Mouse (Mus musculus) urinary bladder, postnatal 4 days (tissue): ENCODE results near the gene Mtrf1.
"Not testable (repeated sequence)": the region's sequence is repeated elsewhere in the genome, so short reads cannot be mapped to it uniquely, and the experiment has no call there.

Source experiments
- DNase-seq, 2 experiments: peaks; one replicate each; pipeline ENCODE4 v3.0.0; 2021 to 2022; ENCODE audit warnings: low spot score in 2 of 2

Gene Mtrf1

DNA sequence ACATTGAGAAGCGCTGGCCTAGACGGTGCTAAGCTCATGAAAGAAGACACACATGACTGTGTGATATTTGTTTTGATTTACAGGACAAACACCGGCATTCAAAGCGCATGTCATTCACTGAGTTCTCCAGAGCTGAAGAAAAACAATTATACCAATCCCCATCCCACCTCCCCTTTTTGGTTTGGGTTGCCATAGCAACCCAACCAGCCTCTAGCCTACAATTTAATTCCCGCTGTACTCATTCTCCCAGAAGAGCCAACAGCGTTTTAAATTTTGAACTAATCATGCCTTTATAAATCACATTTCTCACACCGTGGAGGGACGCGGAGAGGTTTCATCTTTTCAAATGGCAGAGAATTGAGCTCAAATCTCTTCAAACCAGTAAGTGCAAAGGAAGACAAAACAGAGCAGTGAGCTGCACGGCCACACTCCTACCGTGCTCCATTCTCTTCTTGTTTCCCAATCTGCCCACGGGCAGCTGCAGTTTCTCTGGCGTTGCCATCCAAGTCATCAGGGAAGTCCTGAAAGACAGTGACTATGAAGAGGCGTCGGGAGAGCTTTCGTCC lies 47.6 kb downstream of the Mtrf1 start:
- DNase-seq: no peak

GRCm38 (mm10) chr14:79451681-79452590 lies 54.4 kb downstream of the Mtrf1 start, which contains the start of gene Kbtbd6:
TSS of gene Kbtbd6 (plus strand) at chr14:79451835.
- peak; percentile 66 to 71 for DNase-seq

DNA sequence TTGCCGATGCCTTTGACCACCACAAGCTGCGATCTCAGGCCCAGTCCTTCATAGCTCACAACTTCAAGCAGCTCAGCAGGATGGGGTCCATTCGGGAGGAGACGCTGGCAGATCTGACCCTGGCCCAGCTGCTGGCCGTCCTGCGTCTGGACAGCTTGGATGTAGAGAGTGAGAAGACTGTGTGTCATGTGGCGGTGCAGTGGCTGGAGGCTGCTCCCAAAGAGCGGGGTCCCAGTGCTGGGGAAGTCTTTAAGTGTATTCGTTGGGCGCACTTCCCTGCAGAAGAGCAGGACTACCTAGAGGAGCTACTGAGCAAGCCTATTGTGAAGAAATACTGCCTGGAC lies 55.0 kb downstream of the Mtrf1 start:
- DNase-seq: not testable (repeated sequence)

- DNase-seq: no peak
These were observed 62.8 kb downstream of the Mtrf1 start for GRCm38 (mm10) chr14:79460401-79460800.

DNA sequence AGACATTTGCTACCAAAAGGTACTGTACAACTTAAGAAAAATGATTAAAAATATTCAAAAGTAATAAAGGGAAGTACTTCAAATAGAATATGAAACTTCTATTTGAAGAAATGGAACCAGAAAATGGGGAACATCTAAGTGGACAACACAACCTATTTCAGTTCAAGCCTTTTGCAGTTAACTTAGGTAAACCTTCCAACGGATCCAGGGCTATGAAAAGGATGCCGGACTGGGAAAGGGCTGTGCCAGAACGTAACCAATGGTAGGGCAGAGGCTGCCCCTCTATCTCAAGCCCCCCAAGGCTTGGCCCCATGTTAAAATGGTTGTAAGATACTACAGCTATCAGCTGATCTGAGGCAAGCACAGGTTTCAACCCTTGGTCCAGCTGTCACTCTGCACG lies 63.4 kb downstream of the Mtrf1 start:
- DNase-seq: no peak

DNA sequence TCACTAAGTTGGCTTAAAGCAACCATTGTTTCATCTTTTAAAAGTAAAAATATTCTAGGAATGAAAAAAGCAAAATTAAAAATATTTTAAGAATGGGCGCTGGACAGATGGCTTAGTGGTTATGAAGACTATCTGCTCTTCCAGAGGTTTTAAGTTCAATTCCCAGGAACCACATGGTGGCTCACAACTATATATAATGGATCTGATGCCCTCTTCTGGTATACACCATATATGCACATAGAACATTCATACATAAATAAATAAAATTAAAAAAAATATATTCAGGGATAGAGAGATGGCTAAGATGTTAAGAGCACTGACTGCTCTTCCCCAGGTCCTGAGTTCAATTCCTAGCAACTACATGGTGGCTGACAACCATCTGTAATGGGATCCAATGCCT lies 68.1 kb downstream of the Mtrf1 start:
- no peak for DNase-seq

GRCm38 (mm10) chr14:79467621-79468020 lies 70.0 kb downstream of the Mtrf1 start:
- DNase-seq: no peak
